Mouse (Mus musculus): Measurements from ENCODE around the gene Safb2.

Safb2 gene

GRCm38 (mm10) chr17:56514916-56515315 lies 69.5 kb downstream of the Safb2 start:
- DNase-seq: no peak

DNA sequence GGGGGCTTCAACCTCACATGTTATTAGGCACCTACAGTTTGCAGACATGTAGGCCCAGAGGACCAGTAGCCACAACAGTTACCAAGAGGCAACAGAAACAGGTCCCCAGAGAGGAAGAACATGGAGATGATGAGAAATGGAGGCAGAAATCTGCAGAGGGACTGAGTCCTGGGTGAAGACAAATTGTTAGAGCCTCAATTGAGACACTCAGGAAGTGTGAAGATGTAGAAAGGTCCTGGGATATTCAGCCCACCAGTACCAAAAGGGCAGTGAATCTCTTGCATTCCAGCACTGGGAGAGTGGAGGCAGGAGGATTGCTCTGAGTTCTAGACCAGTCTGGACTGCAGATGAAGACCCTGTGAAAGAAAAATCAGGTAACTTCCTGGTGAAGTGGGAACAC lies 70.1 kb downstream of the Safb2 start:
- DNase-seq: no peak

GRCm38 (mm10) chr17:56512310-56512709 lies 72.1 kb downstream of the Safb2 start, which contains the start of gene Znrf4:
Gene Znrf4 (minus strand): TSS chr17:56512431.
- no peak for DNase-seq

DNA sequence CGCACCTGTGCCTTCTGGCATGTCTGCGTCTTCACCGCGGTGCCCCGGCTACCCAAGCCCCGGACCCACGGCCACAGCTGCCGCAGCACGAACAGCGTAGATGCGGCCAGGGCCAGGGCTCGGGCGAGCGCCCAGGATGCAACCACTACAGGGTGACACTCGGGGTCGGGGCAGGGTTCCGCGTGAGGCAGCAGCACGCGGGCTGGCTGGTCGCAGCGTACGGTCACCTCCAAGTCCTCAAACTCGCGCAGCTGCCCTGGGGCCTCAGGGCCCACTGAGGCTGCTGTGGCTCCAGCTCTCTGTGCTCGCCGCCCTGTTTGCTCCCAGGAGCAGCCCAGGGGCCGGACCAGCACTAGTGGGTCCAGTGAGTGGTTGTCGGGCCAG lies 72.7 kb downstream of the Safb2 start:
- no peak for DNase-seq

- no peak for DNase-seq
These were observed 73.2 kb downstream of the Safb2 start for GRCm38 (mm10) chr17:56510970-56511706.

Measured in kidney, postnatal 25 days (tissue).